Mouse (Mus musculus) ES-E14 (cell line): Measurements from ENCODE around the gene Amotl2. TPM values are rescaled to one million over a fixed set of nuclear protein-coding genes. Genes with fewer than 3 reads are reported as not detected.

Experiments
- DNase-seq: peaks from one replicate; pipeline ENCODE4 v3.0.0-alpha.2; 2013; ENCODE audit warnings: low read depth, low spot score
- H3K27ac ChIP-seq: 2 replicates; pipeline ENCODE4 v1.5.1; 2012; ENCODE audit warnings: low read depth, mild to moderate bottlenecking, low read length, moderate library complexity, mixed read lengths; ENCODE audit not compliant: poor library complexity, insufficient read depth, severe bottlenecking
- H3K36me3 ChIP-seq: 2 replicates; pipeline ENCODE4 v1.6.1; 2012; ENCODE audit warnings: mild to moderate bottlenecking, low read length, moderate library complexity, mixed read lengths; ENCODE audit not compliant: control insufficient read depth, poor library complexity, insufficient read depth, severe bottlenecking
- H3K4me1 ChIP-seq, 2 experiments: fragments of 150-350 bp in 1 of 2; sonication (generic) in 1 of 2; 2 replicates each; pipeline ENCODE4 v1.6.1; 2012; ENCODE audit warnings: low read length in 2 of 2, mild to moderate bottlenecking in 1 of 2, mixed read lengths in 1 of 2; ENCODE audit not compliant: control insufficient read depth in 2 of 2, insufficient read depth in 2 of 2, poor library complexity in 1 of 2
- H3K4me3 ChIP-seq, 2 experiments: fragments of 150-350 bp in 1 of 2; sonication (generic) in 1 of 2; 2 replicates each; pipeline ENCODE4 v1.5.1; 2012; ENCODE audit warnings: low read length in 2 of 2, low read depth in 1 of 2, mild to moderate bottlenecking in 1 of 2, mixed read lengths in 1 of 2; ENCODE audit not compliant: insufficient read depth in 1 of 2, poor library complexity in 1 of 2, severe bottlenecking in 1 of 2
- H3K9ac ChIP-seq: 2 replicates; pipeline ENCODE4 v1.6.1; 2012; ENCODE audit warnings: low read depth, mild to moderate bottlenecking, low read length, mixed read lengths; ENCODE audit not compliant: poor library complexity, insufficient read depth, severe bottlenecking
- H3K9me3 ChIP-seq: fragments of 150-350 bp; sonication (generic); 2 replicates; pipeline ENCODE4 v1.6.1; 2012; ENCODE audit warnings: low read depth, mild to moderate bottlenecking, low read length; ENCODE audit not compliant: control insufficient read depth, insufficient read depth
- CHD2 ChIP-seq: IDR thresholded peaks from 2 replicates; pipeline ENCODE4 v1.6.1; 2014; ENCODE audit warnings: mild to moderate bottlenecking, low read depth, low read length, inconsistent platforms
- HCFC1 ChIP-seq: IDR thresholded peaks from 2 replicates; pipeline ENCODE4 v1.6.1; 2012; ENCODE audit warnings: low read length, inconsistent platforms, borderline replicate concordance; ENCODE audit not compliant: insufficient read depth
- MAFK ChIP-seq: IDR thresholded peaks from 2 replicates; pipeline ENCODE4 v1.6.1; 2014; ENCODE audit warnings: mild to moderate bottlenecking, low read depth, low read length, inconsistent platforms; ENCODE audit not compliant: insufficient read depth
- ZC3H11A ChIP-seq: IDR thresholded peaks from 2 replicates; pipeline ENCODE4 v1.6.1; 2012; ENCODE audit warnings: low read depth, mild to moderate bottlenecking, inconsistent platforms, low read length, borderline replicate concordance
- ZNF384 ChIP-seq: IDR thresholded peaks from 2 replicates; pipeline ENCODE4 v1.6.1; 2012; ENCODE audit warnings: low read depth, low read length, inconsistent platforms
- in situ Hi-C, 2 experiments: fragments of 600-800 bp; cut with MboI; formaldehyde crosslinking; loops; one replicate each; pipeline ENCODE4 v1.15.1; 2025; ENCODE audit warnings: low sequenced_read_pairs in 2 of 2, inconsistent platforms in 1 of 2; ENCODE audit not compliant: unreplicated experiment in 2 of 2
- total RNA-seq: library from RNA; depleted of rRNA; stranded (reverse); fragments of 300-350 nt; gene quantifications from 2 replicates; pipeline ENCODE4 v1.2.3, GENCODE M21; 2012

The Amotl2 gene
- total RNA-seq, 1 experiment = 161 TPM

DNA sequence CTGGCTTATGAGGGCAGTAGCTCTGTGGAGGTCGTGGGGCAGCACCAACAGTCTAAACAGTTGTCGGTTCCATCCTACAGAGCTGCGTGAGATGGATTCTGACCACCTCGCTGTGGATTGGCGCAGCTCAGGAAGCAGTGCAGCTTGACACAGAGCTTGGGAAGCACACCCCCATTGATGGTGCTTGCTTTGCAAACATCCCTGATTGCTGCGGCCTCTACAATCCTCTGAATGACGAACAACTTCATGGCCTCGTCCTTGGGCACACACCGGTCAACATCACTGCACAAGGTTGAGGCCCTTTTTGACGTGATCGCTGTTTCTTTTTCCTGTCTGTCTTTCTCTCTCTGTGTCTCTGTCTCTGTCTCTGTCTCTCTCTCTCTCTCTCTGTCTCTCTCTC is 32.7 kb downstream of the Amotl2 start:
- in situ Hi-C loops = no loop called here

GRCm38 (mm10) chr9:102751632-102752303 is 35.3 kb downstream of the Amotl2 start:
- Histone ChIP-seq H3K36me3 (no peaks in the 10 kb centered on the region), H3K4me1 (no peaks in the 10 kb centered on the region), H3K9me3 (no peaks in the 10 kb centered on the region), H3K27ac (no peak overlapping the region), H3K9ac (no peak overlapping the region), H3K4me3 (no peak overlapping the region)
- no peak for DNase-seq
- no peak for TF ChIP-seq HCFC1
- no peak for TF ChIP-seq MAFK
- TF ChIP-seq ZNF384 = no peak
- in situ Hi-C loops = no loop called here

More for the DNA sequence above, 32.7 kb downstream of the Amotl2 start:
- no peak for DNase-seq
- Histone ChIP-seq H3K9me3 (no peaks in the 10 kb centered on the region), H3K4me3 (no peak overlapping the region), H3K9ac (no peak overlapping the region), H3K27ac (no peak overlapping the region), H3K36me3 (no peaks in the 10 kb centered on the region), H3K4me1 (no peaks in the 10 kb centered on the region)
- no peak for TF ChIP-seq ZNF384
- no peak for TF ChIP-seq HCFC1
- TF ChIP-seq CHD2 = no peak
- no peak for TF ChIP-seq ZC3H11A

DNA sequence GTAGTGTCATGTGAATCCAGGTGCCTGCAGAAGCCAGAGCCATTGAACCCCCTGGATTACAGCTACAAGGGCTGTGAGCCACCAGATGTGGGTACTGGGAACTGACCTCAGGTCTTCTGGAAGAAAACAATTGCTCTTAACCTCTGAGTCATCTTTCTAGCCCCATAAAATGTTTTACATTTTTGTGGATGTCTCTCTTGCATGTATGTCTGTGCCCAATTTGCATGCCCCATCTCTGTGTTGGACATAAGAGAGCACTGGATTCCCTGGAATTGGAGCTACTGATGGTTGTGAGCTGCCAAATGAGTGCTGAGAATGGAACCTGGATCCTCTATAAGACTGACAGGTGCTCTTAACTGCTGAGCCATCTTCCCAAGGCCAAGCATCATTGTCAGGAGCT is 36.8 kb downstream of the Amotl2 start:
- H3K36me3 ChIP-seq = no peaks in the 10 kb centered on the region
- H3K9ac ChIP-seq = no peak overlapping the region
- H3K27ac ChIP-seq = no peak overlapping the region
- H3K4me3 ChIP-seq = no peak overlapping the region
- in situ Hi-C loops = no loop called here
- TF ChIP-seq CHD2 = no peak
- TF ChIP-seq ZC3H11A = no peak
- no peak for TF ChIP-seq MAFK
- TF ChIP-seq ZNF384 = no peak
- no peak for TF ChIP-seq HCFC1
- DNase-seq = no peak
- H3K9me3 ChIP-seq = no peaks in the 10 kb centered on the region
- H3K4me1 ChIP-seq = no peaks in the 10 kb centered on the region

DNA sequence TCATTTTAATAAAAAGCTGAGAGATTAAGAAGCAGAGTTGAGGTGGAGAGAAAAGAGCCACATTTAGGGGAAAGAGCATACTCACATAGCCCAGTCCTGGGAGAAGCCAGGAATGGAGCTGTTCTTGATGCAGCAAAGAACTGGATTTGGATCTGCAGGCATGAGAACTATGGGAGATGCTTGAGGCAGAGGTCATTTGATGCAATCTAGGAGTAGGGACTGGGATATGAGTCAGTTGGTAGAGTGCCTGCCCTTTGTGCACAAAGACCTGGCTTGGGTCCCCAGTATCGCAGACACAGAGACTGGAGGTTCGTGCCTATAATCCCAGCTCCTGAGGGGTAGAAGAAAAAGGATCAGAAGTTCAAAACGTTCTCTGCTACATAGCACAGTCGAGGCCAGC is 38.7 kb downstream of the Amotl2 start:
- no peak overlapping the region for H3K4me3 ChIP-seq
- no peaks in the 10 kb centered on the region for H3K36me3 ChIP-seq
- H3K27ac ChIP-seq = no peak overlapping the region
- no peaks in the 10 kb centered on the region for H3K9me3 ChIP-seq
- in situ Hi-C loops = no loop called here
- TF ChIP-seq CHD2 (no peak), MAFK (no peak), HCFC1 (no peak), ZNF384 (no peak), ZC3H11A (no peak)
- no peaks in the 10 kb centered on the region for H3K4me1 ChIP-seq
- no peak for DNase-seq
- no peak overlapping the region for H3K9ac ChIP-seq
